Mouse (Mus musculus) yolk sac, embryonic 10.5 days (tissue): ENCODE results near the gene Hif1an.

Experiments used
- DNase-seq: peaks from one replicate; pipeline ENCODE4 v3.0.0-alpha.2; 2017; ENCODE audit warnings: low spot score

The Hif1an gene

DNA sequence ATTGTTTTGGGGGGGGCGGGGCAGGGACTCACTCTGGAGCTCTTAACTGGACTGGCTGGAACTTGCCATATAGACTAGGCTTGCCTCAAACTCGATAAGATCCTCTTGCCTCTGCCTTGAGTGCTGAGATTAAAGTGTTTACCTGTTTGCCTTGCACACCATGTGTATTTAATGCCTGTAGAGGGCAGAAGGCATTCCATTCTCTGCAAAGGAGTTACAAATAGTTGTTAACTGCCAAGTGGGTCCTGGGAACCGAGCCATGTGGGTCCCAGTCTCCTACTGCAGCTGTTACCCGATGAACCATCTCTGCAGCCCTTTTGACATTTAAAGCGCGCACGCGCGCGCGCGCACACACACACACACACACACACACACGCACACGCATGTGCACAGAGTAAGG lies 1.4 kb downstream of the Hif1an start:
- no peak for DNase-seq

DNA sequence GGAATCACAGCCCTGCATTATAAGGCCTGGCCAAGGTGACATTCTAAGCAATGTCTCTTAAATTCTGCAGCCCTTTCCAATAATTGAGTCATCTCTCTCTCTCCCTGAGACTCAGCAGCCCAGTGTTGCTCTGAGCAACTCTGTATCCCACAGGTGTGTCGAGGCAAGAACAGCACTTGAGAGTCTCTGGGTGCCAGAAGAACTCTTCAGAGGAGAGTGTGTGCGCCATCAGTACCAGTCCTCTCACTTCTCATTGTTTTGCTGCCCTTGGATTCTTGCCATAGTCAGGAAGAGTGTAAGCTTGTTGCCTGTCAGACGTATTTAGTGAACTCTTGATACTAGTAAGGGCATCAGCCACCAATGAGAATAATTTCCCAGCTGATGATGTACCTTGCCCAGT lies 5.1 kb downstream of the Hif1an start:
- DNase-seq: no peak

DNA sequence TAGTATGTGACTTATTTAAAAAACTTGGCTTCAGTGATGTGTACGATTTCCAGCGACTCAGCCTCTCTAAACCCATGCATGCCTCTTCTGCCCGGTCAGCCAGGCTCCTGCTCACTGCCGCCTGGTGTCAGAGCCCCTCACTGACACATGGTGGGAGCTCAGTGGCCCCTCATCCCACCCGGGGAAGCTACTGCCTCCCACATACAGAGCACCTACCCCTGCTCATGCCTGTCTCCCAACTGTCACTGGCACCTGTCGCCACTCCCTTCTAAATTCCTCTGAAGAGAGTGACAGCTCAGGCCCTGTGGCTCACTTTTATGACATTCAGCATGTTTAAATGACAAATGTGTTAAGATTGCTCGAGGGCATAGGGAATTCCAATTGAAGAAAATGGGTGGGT lies 13.6 kb downstream of the Hif1an start:
- DNase-seq: no peak

DNA sequence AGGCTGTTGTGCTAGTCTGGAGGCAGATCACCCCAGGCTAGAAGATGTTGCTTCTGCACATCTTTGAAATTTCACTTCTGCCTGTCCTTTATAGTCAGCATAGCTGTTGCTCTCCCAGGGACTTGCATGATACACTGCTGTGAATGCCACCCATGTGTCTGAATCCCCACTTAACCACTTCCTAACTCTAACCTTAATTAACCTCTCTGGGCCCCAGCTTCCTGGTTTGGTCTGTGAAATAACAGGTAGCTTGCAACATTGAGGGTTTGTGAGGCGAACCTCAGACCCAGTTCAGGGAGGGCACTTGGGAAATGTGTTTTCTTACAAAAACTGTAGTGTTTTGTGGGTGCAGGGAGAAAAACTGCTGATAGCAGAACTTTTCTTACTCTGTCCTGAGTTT lies 15.4 kb downstream of the Hif1an start:
- DNase-seq: no peak

DNA sequence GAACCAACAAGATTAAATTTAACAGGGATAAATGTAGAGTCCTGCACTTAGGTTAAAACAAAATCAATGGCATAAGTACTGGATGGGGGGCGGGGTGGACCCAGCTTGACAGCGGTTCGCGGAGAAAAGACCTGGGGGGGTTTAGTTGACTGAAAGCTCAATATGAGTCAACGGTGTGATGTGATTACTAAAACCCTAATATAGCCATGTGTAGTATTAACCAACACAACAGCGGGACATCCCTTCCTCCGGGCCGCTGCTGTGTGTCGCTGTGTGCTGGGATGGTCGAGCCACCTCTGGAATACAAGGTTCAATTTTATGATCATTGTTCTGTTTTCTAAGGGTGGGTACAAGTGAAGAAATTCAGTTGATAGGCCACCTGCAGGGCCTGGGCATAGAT lies 19.5 kb downstream of the Hif1an start:
- DNase-seq: no peak

DNA sequence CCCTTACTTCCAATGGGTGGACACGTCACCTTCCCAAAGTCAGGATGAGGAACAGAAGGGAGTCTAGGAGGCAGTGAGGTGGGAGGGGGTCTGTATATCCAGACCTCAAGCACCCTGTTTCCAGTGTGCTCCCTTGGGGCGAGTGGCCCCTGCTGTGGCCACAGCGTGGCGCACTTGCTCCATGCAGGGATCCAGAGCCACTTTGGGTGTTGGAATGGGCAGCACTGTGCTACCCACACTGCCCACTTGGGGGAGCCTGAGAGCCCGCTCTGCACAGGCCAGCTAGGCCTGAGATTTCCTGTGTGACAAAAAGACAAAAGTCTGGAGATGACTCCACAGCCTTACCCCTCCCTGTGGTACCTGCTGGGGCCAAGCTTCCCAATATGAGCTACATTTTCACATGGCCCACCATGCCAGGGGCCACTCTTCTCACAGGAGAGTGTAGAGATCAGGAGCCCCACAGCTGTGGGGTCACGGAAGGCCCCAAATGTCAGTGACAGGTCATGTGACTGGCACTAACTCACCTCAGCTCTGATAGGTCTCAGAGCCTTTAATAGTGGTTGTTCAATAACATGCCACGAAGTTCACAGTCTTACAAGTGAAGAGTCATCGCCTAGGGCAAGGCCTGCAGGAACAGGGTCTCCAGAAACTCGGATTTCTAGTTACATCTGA lies 20.1 kb downstream of the Hif1an start:
- DNase-seq: peak; percentile 77

DNA sequence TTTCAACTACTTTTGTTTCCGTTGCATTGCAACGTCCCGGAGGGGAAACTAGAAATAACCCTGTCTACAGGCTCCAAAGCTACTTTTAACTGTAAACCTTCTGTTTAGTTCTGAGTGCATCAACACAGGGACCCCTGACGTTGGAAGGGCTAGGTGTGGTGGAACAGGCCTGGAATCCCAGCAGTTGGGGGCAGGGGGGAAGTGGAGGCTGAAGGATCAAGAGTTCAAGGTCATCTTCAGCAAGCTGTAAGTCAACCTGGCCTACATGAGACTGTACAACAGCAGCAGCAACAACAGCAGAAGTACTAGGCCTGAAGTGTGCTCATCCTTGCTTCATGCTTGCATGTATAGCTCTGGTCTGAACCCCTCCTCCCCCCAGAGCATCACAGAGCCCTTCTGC lies 25.4 kb downstream of the Hif1an start:
- no peak for DNase-seq

DNA sequence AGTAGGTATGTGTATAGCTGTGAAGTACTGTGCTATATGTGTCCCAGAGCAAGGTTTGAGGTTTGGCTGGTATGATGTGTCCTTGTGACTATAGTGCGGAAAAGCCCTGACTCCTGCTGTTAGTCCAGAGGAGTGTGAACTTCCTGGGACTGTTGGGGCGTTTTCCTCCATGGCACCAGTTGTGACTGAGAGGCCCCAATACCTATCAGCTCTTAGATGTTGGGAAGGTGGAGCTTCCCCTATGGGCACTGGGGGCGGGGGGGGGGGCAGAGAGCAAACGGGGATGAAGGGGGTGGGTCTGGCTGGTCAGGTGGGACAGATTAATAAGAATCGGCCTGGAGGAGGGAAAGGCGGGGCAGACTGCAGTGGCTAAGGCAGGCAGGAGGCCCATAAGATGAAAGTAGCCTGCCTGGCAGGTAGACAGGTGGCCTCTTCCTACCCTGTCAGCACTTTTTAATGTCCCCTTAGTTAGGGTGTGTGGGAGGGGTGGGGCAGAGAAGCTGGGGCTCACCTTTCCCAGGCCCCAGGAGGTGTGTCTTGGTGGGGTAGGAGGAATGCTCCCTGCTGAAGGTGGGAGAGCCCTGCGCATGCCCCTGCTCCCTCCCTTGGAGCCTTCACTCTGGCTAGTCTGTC lies 27.1 kb downstream of the Hif1an start:
- DNase-seq: no peak

DNA sequence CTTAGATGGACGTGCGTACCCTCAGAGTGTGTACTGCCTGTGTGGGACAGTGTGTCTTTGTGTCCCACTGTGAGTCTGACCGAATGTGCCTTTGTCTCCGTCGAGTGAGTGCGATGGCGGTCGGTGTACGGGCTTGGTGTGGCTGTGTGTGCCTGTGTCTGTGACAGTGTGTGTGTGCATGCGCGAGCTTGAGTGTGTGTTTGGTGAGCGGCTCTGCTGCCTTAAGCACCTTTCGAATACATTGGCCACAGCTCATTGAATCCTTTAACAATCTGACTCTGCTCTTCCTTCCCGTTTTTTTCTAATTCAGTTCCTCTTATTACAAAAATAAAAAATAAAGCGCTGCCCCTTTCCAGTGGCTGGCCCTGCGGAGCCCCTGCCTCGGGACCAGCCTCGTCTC lies 28.3 kb downstream of the Hif1an start:
- no peak for DNase-seq

DNA sequence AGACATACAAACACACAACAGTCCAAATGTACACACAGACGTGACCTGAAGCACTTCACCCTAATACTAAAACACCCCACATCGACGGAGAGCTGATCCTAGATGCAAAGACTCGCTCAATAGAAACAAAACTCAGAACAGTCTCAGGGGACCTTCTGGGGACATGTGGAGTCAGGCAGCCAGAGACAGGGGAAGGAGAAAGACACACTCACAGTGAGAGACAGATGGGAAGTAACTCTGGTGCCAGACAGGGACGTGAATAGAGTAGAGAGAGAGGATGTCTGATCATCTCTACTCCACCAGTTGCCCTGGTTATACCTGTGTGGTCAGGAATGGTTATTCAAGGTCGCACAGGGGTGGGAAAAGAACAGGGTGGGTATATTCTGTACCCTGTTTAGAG lies 29.0 kb downstream of the Hif1an start:
- DNase-seq: no peak

DNA sequence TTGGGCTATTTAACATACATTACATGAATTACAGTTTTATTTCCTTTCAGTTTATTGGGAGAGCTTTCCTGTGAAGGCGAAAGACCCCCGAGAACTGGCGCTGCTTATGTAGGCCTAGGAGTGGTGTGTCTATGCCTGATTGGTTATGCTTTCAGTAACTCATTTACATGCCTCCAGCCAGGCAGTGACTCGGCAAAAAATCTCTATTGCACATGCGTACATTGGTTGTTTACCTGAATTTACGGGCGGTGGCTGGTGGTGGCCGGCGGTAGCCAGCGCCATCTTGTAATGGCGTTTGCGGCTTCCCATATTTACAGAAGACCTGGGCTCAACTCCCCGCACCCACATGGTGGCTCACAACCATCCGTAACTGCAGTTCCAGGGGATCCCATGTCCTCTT lies 31.5 kb downstream of the Hif1an start:
- DNase-seq: no peak

DNA sequence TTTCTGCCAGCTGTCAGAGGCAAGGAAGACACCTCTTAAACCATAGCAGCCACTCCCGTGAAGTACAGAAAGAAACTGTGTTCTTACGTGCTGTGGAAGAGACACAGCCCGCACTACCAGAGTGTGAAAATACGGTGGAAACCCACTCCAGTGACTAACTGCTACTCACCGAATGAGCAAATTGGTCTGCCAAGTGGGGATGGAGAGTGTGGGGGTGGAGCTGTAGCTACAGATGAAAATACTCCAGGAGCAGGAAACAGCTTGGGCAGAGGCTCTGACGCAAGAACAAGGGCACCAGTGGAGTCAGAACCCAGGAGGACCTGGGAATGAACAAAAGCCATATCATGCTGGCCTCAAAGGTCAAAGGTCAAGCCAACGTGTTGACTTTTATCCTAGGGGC lies 55.5 kb downstream of the Hif1an start:
- peak; percentile 12 for DNase-seq
